Mouse (Mus musculus) embryonic facial prominence, embryonic 14.5 days (tissue): ENCODE measurements at regions not wholly inside any gene's neighbourhood (a gene's known extent, or its start where the extent isn't known, plus 50 kb on each side); places are given as distances from the start of the nearest gene placed in this dataset.

Source experiments
- ATAC-seq: fragments of 200-750 bp; cut with Nextera tagmentation; 2 replicates; pipeline ENCODE4 v1.8.0; 2017; ENCODE audit warnings: low read depth, moderate number of reproducible peaks, moderate TSS enrichment
- DNase-seq: peaks from one replicate; pipeline ENCODE4 v3.0.0-alpha.2; 2015; ENCODE audit warnings: low spot score
- H3K27ac ChIP-seq: fragments of 300-500 bp; sonication (generic); replicated peaks from 2 replicates; pipeline ENCODE4 v1.5.1; 2014; ENCODE audit warnings: low read depth, mild to moderate bottlenecking, low read length, moderate library complexity
- H3K27me3 ChIP-seq: fragments of 300-500 bp; sonication (generic); replicated peaks from 2 replicates; pipeline ENCODE4 v1.6.1; 2014; ENCODE audit warnings: low read length; ENCODE audit not compliant: control insufficient read depth, insufficient read depth
- H3K36me3 ChIP-seq: fragments of 300-500 bp; sonication (generic); 2 replicates; pipeline ENCODE4 v1.6.1; 2014; ENCODE audit warnings: low read length, mixed read lengths; ENCODE audit not compliant: control insufficient read depth, insufficient read depth
- H3K4me1 ChIP-seq: fragments of 300-500 bp; sonication (generic); 2 replicates; pipeline ENCODE4 v1.6.1; 2014; ENCODE audit warnings: antibody characterized with exemption, low read length; ENCODE audit not compliant: control insufficient read depth, insufficient read depth
- H3K4me2 ChIP-seq: fragments of 300-500 bp; sonication (generic); 2 replicates; pipeline ENCODE4 v1.6.1; 2014; ENCODE audit warnings: low read depth, mild to moderate bottlenecking, low read length, moderate library complexity, mixed read lengths
- H3K4me3 ChIP-seq: fragments of 300-500 bp; sonication (generic); 2 replicates; pipeline ENCODE4 v1.5.1; 2014; ENCODE audit warnings: low read depth, mild to moderate bottlenecking, low read length
- H3K9ac ChIP-seq: fragments of 300-500 bp; sonication (generic); 2 replicates; pipeline ENCODE4 v1.6.1; 2014; ENCODE audit warnings: low read depth, mild to moderate bottlenecking, low read length, moderate library complexity, mixed read lengths
- H3K9me3 ChIP-seq: fragments of 300-500 bp; sonication (generic); 2 replicates; pipeline ENCODE4 v1.6.1; 2016; ENCODE audit warnings: low read length; ENCODE audit not compliant: control insufficient read depth
- WGBS: fragments of 180-500 bp; shearing (Covaris S2); extraction: QIAGEN DNeasy Blood & Tissue Kit; methylation state at CpG from one replicate; pipeline ENCODE4 v1.1.7; 2014; 5-methylcytosine and 5-hydroxymethylcytosine counted together

GRCm38 (mm10) chr16:74520501-74520900, 108.9 kb upstream of the Robo2 start:
- ATAC-seq: no peak
- WGBS: 69% methylated on average over 4 of the region's 4 CpGs
- H3K4me1 ChIP-seq: no peaks in the 10 kb centered on the region
- no peak overlapping the region for H3K9ac ChIP-seq
- no peak for DNase-seq
- H3K4me3 ChIP-seq: no peak overlapping the region
- H3K9me3 ChIP-seq: no peaks in the 10 kb centered on the region
- no peak overlapping the region for H3K27ac ChIP-seq
- no peak overlapping the region for H3K4me2 ChIP-seq
- no peaks in the 10 kb centered on the region for H3K36me3 ChIP-seq
- no peaks in the 10 kb centered on the region for H3K27me3 ChIP-seq

DNA sequence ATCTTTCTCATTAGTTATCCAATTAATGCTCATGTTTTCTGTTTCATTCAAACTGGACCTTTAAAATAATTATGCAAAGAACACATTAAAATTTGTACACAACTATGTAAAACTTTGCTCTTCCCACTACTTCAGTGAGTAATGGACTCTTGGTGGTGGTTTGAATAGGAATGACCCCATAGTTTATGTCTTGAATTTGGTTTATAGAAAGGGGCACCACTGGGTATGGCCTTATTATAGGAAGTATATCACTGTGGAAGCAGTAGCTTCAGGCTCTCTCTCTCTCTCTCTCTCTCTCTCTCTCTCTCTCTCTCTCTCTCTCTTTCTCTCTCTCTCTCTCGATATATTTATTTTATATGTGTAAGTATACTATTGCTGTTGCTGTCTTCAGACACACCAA, 106.3 kb upstream of the Robo2 start:
- no peak for DNase-seq
- no peaks in the 10 kb centered on the region for H3K4me1 ChIP-seq
- 95% methylated on average over 1 of the region's 1 CpGs for WGBS
- no peak overlapping the region for H3K4me3 ChIP-seq
- no peak overlapping the region for H3K4me2 ChIP-seq
- no peak for ATAC-seq
- no peaks in the 10 kb centered on the region for H3K27me3 ChIP-seq
- H3K9ac ChIP-seq: no peak overlapping the region
- H3K36me3 ChIP-seq: no peaks in the 10 kb centered on the region
- H3K9me3 ChIP-seq: no peaks in the 10 kb centered on the region
- no peak overlapping the region for H3K27ac ChIP-seq

GRCm38 (mm10) chr16:74517374-74517773, 105.7 kb upstream of the Robo2 start:
- WGBS: 76% methylated on average over 4 of the region's 4 CpGs
- no peak overlapping the region for H3K4me2 ChIP-seq
- no peak overlapping the region for H3K27ac ChIP-seq
- H3K36me3 ChIP-seq: no peaks in the 10 kb centered on the region
- no peaks in the 10 kb centered on the region for H3K27me3 ChIP-seq
- no peak overlapping the region for H3K9ac ChIP-seq
- H3K9me3 ChIP-seq: no peaks in the 10 kb centered on the region
- no peaks in the 10 kb centered on the region for H3K4me1 ChIP-seq
- no peak overlapping the region for H3K4me3 ChIP-seq
- DNase-seq (no peak), ATAC-seq (no peak)

GRCm38 (mm10) chr16:74514481-74514880, 102.9 kb upstream of the Robo2 start:
- Histone ChIP-seq H3K36me3 (no peaks in the 10 kb centered on the region), H3K4me1 (no peaks in the 10 kb centered on the region), H3K27ac (no peak overlapping the region), H3K27me3 (no peaks in the 10 kb centered on the region), H3K4me3 (no peak overlapping the region), H3K9ac (no peak overlapping the region), H3K4me2 (no peak overlapping the region), H3K9me3 (no peaks in the 10 kb centered on the region)
- DNase-seq (no peak), ATAC-seq (no peak)
- 53% methylated on average over 4 of the region's 4 CpGs for WGBS

GRCm38 (mm10) chr16:74510383-74510782, 98.8 kb upstream of the Robo2 start:
- 89% methylated on average over 1 of the region's 1 CpGs for WGBS
- H3K4me2 ChIP-seq: no peak overlapping the region
- H3K4me1 ChIP-seq: no peaks in the 10 kb centered on the region
- H3K27ac ChIP-seq: no peak overlapping the region
- no peaks in the 10 kb centered on the region for H3K27me3 ChIP-seq
- H3K36me3 ChIP-seq: no peaks in the 10 kb centered on the region
- H3K4me3 ChIP-seq: no peak overlapping the region
- DNase-seq (no peak), ATAC-seq (no peak)
- H3K9ac ChIP-seq: no peak overlapping the region
- H3K9me3 ChIP-seq: no peaks in the 10 kb centered on the region

- no peaks in the 10 kb centered on the region for H3K36me3 ChIP-seq
- no peak overlapping the region for H3K4me3 ChIP-seq
- no peak overlapping the region for H3K9ac ChIP-seq
- no peak overlapping the region for H3K27ac ChIP-seq
- DNase-seq (no peak), ATAC-seq (no peak)
- WGBS: 77% methylated on average over 2 of the region's 2 CpGs
- no peak overlapping the region for H3K4me2 ChIP-seq
- H3K9me3 ChIP-seq: no peaks in the 10 kb centered on the region
- no peaks in the 10 kb centered on the region for H3K4me1 ChIP-seq
- H3K27me3 ChIP-seq: no peaks in the 10 kb centered on the region
Observed at GRCm38 (mm10) chr16:74509489-74509888, 97.9 kb upstream of the Robo2 start.

DNA sequence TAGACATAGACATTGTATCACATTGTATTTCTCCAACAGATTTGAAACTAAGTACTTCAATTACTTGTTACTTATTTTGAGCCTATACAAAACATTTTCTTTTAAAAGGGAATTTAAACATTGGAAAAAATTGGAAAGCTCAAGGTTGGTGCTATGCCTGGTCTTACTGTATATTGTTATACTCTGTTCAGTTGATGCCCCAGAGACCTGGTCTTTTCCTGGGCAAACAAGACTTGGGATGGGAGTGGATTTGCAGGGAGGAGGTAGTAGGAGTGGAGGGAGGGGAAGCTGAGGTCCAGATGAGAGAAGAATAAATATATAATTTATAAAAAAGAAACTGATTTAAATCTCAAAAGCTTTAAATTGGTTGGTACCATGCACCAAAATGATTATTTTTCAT, 95.1 kb upstream of the Robo2 start:
- Histone ChIP-seq H3K9me3 (no peaks in the 10 kb centered on the region), H3K27me3 (no peaks in the 10 kb centered on the region), H3K4me1 (no peaks in the 10 kb centered on the region), H3K9ac (no peak overlapping the region), H3K4me3 (no peak overlapping the region), H3K36me3 (no peaks in the 10 kb centered on the region), H3K4me2 (no peak overlapping the region), H3K27ac (no peak overlapping the region)
- DNase-seq (no peak), ATAC-seq (no peak)

GRCm38 (mm10) chr16:74506173-74506709, 94.6 kb upstream of the Robo2 start:
- H3K4me1 ChIP-seq: no peaks in the 10 kb centered on the region
- no peaks in the 10 kb centered on the region for H3K9me3 ChIP-seq
- 64% methylated on average over 6 of the region's 6 CpGs for WGBS
- H3K36me3 ChIP-seq: no peaks in the 10 kb centered on the region
- H3K27ac ChIP-seq: no peak overlapping the region
- ATAC-seq (no peak), DNase-seq (no peak)
- no peak overlapping the region for H3K9ac ChIP-seq
- H3K4me2 ChIP-seq: no peak overlapping the region
- H3K27me3 ChIP-seq: no peaks in the 10 kb centered on the region
- no peak overlapping the region for H3K4me3 ChIP-seq

- Histone ChIP-seq H3K27ac (no peak overlapping the region), H3K36me3 (no peaks in the 10 kb centered on the region), H3K4me3 (no peak overlapping the region), H3K9me3 (no peaks in the 10 kb centered on the region), H3K27me3 (no peaks in the 10 kb centered on the region), H3K4me2 (no peak overlapping the region), H3K9ac (no peak overlapping the region), H3K4me1 (no peaks in the 10 kb centered on the region)
- no peak for DNase-seq
- WGBS: 76% methylated on average over 5 of the region's 5 CpGs
- no peak for ATAC-seq
Observed at GRCm38 (mm10) chr16:74504426-74504825, 92.8 kb upstream of the Robo2 start.
